Mouse (Mus musculus) midbrain, embryonic 11.5 days (tissue): ENCODE measurements around the gene Yif1b. TPM values are rescaled to one million over a fixed set of nuclear protein-coding genes. Genes with fewer than 3 reads are reported as not detected.

Experiments used
- polyA plus RNA-seq: library from polyadenylated mRNA; unstranded; fragments of >200 nt; fragmentation: Nextera tagmentation; extraction: Ambion mirVana; gene quantifications from 2 replicates; pipeline ENCODE4 v1.2.1, GENCODE M21; 2014

Yif1b gene
- polyA plus RNA-seq, 1 experiment from 2014 or later: 81.5 TPM

Other genes starting within 250 kb of the Yif1b start
- gene Ryr1, start 113.2 kb upstream of the Yif1b start, polyA plus RNA-seq: 0.30 and 0.55 TPM in 2 replicates
- gene Rasgrp4, start 103.5 kb upstream of the Yif1b start, polyA plus RNA-seq: 0.28 and 0.48 TPM in 2 replicates
- gene Fam98c, start 82.1 kb upstream of the Yif1b start, polyA plus RNA-seq: 13.6 and 14.8 TPM in 2 replicates
- 0.60 and 0.63 TPM in 2 replicates for gene Ggn, start 68.1 kb upstream of the Yif1b start, polyA plus RNA-seq
- 4.9 and 5.1 TPM in 2 replicates for gene Spred3, start 67.9 kb upstream of the Yif1b start, polyA plus RNA-seq
- gene Psmd8, start 57.6 kb upstream of the Yif1b start, polyA plus RNA-seq: 322 and 332 TPM in 2 replicates
- 0.36 and 1.2 TPM in 2 replicates for gene Catsperg1, start 24.3 kb upstream of the Yif1b start, polyA plus RNA-seq
- 0.22 and 0.43 TPM in 2 replicates for gene Kcnk6, start 5.8 kb upstream of the Yif1b start, polyA plus RNA-seq
- 2.4 and 2.7 TPM in 2 replicates for gene 2200002D01Rik, start 10.1 kb downstream of the Yif1b start, polyA plus RNA-seq
- gene Spint2, start 43.6 kb downstream of the Yif1b start, polyA plus RNA-seq: 16.5 and 18.3 TPM in 2 replicates
- gene Ppp1r14a, start 51.0 kb downstream of the Yif1b start, polyA plus RNA-seq: 21.6 and 21.8 TPM in 2 replicates
- gene Dpf1, start 65.6 kb downstream of the Yif1b start, polyA plus RNA-seq: 59.9 and 62.9 TPM in 2 replicates